Mouse (Mus musculus): ENCODE measurements around the gene Olfr59.

DNA sequence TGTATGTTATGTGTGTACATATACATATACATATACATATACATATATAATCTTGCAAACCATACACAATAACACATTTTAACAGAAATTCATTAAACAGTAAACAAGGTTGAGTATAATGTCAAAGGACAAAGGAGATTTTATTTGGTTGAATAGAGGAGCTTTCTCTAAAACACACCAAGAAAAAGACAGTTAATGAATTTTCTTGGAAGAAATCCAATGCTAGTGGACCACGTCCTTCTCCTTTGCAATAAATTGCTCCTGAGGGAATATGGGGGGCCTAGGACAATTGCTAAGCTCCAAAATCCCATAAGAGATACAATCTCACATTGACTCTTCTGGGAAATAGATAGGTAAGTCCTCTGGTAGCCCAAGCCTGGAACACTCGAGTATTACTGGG, 24.0 kb upstream of the Olfr59 start, which contains the start of gene Olfr406:
- TF ChIP-seq SIN3A (IDR thresholded peaks at IDR 0.05; ENCODE audit: low read length), result no peak
- no peak for TF ChIP-seq CHD1 (IDR thresholded peaks at IDR 0.05; ENCODE audit: low read depth, low read length)
- TF ChIP-seq CTCF (IDR thresholded peaks at IDR 0.05 in 2 of 3, conservative IDR thresholded peaks at IDR 0.05 in 1 of 3; ENCODE audit: control insufficient read depth in 1 of 3, insufficient read depth in 1 of 3, low read depth in 2 of 3, low read length in 3 of 3, poor library complexity in 1 of 3, severe bottlenecking in 1 of 3), result no peak
- no peak for TF ChIP-seq POLR2A (IDR thresholded peaks at IDR 0.05; ENCODE audit: control insufficient read depth in 1 of 2, insufficient read depth in 1 of 2, low read depth in 1 of 2, low read length in 2 of 2, poor library complexity in 1 of 2)
- TF ChIP-seq UBTF (IDR thresholded peaks at IDR 0.05; ENCODE audit: borderline replicate concordance, insufficient read depth, low read depth, low read length), result no peak
- TF ChIP-seq HCFC1 (IDR thresholded peaks at IDR 0.05; ENCODE audit: low read depth, low read length), result no peak
- TF ChIP-seq EP300 (IDR thresholded peaks at IDR 0.05; ENCODE audit: low read depth in 1 of 2, low read length in 2 of 2), result no peak
- no peak for TF ChIP-seq USF1 (IDR thresholded peaks at IDR 0.05; ENCODE audit: low read depth, low read length)
- TF ChIP-seq TBP (IDR thresholded peaks at IDR 0.05; ENCODE audit: low read depth, low read length), result no peak
- no peak for TF ChIP-seq MAZ (IDR thresholded peaks at IDR 0.05; ENCODE audit: low read depth, low read length)
- TF ChIP-seq ZNF384 (IDR thresholded peaks at IDR 0.05; ENCODE audit: low read depth, low read length), result no peak

All from MEL (cell line).